Mouse (Mus musculus) layer of hippocampus, postnatal 36 days (tissue): ENCODE data around the gene Gm11236. TPM values are rescaled to one million over a fixed set of nuclear protein-coding genes. Genes with fewer than 3 reads are reported as not detected.
"Not testable (repeated sequence)": the region's sequence is repeated elsewhere in the genome, so short reads cannot be mapped to it uniquely, and the experiment has no call there.

ENCODE experiments used
- DNase-seq, 2 experiments: peaks; one replicate each; pipeline ENCODE4 v3.0.0; 2022
- total RNA-seq, 2 experiments: library from RNA; stranded (reverse); gene quantifications; 2 replicates each; pipeline ENCODE4 v1.2.3; 2021

Gene Gm11236
- total RNA-seq, result not detected

- DNase-seq, result not testable (repeated sequence)
Observed at GRCm38 (mm10) chr4:73637821-73638220, at the start of gene Gm11236. Gene Gm11236, plus strand, starts transcription at chr4:73638121.

DNA sequence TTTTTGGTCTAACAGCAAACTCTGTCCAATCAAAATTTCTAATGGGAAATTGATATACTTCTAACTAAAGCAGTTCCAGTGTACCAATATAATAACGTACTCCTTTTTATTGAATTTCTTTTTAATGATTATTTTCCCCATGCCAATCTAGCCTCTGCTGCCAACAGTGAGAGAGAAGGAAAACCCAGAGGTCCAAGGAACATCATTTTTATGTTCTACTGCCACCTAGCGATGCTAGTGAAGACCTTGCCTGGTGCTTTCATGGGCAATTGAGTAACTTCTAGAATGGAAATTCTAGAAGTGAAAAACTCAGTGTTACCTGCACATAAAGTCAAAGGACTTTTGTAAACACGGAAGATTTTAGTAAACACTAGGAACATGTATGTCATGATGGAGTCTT lies 38.7 kb upstream of the Gm11236 start:
- peak in 1 of 2 experiments; percentile 1 for DNase-seq

GRCm38 (mm10) chr4:73607581-73607980 lies 30.3 kb upstream of the Gm11236 start, which contains the start of gene Gm11238:
Gene Gm11238, plus strand, starts transcription at chr4:73607881.
- DNase-seq, result not testable (repeated sequence)

DNA sequence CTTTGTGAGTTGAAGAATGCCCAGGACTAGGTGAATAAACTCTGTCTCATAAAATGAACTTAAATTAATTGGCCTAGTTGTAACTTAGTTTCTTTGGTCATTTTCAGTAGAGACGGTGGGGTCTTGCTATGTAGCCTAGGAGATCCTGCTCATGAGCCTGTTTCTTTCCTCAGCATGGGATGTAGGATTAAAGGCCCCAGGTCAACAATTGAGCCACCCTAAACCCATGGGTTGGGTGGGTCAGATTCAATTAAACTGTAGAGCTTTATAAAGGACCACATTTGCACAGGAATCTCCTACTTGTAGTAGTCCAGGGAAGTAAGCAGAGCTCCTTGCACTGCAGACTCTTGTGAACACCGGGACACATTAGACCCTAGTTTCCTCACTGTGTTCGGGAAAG lies 15.2 kb upstream of the Gm11236 start, which contains the start of gene Gm11237:
Gene Gm11237, plus strand, starts transcription at position 301 of the 400 bp plus-strand sequence.
- DNase-seq, result not testable (repeated sequence)

DNA sequence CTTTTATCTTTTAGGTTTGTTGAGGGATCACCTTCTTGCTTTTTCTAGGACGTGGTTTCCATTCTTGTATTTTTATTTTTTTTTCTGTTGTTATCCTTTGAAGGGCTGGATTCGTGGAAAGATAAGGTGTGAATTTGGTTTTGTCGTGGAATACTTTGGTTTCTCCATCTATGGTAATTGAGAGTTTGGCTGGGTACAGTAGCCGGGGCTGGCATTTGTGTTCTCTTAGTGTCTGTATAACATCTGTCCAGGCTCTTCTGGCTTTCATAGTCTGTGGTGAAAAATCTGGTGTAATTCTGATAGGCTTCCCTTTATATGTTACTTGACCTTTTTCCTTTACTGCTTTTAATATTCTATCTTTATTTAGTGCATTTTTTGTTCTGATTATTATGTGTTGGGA lies 23.9 kb downstream of the Gm11236 start:
- not testable (repeated sequence) for DNase-seq

DNA sequence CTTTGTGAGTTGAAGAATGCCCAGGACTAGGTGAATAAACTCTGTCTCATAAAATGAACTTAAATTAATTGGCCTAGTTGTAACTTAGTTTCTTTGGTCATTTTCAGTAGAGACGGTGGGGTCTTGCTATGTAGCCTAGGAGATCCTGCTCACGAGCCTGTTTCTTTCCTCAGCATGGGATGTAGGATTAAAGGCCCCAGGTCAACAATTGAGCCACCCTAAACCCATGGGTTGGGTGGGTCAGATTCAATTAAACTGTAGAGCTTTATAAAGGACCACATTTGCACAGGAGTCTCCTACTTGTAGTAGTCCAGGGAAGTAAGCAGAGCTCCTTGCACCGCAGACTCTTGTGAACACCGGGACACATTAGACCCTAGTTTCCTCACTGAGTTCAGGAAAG lies 30.1 kb downstream of the Gm11236 start, which contains the start of gene Gm11239:
Gene Gm11239, plus strand, starts transcription at position 301 of the 400 bp plus-strand sequence.
- DNase-seq, result not testable (repeated sequence)

DNA sequence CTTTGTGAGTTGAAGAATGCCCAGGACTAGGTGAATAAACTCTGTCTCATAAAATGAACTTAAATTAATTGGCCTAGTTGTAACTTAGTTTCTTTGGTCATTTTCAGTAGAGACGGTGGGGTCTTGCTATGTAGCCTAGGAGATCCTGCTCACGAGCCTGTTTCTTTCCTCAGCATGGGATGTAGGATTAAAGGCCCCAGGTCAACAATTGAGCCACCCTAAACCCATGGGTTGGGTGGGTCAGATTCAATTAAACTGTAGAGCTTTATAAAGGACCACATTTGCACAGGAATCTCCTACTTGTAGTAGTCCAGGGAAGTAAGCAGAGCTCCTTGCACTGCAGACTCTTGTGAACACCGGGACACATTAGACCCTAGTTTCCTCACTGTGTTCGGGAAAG lies 45.3 kb downstream of the Gm11236 start, which contains the start of gene Gm428:
Gene Gm428, plus strand, starts transcription at position 301 of the 400 bp plus-strand sequence.
- DNase-seq, result not testable (repeated sequence)

Other genes starting within 250 kb of the Gm11236 start
- not detected for gene Gm11487, start 233.0 kb upstream of the Gm11236 start, total RNA-seq
- gene Gm11238, start 30.2 kb upstream of the Gm11236 start, total RNA-seq, result not detected
- not detected for gene Gm11237, start 15.1 kb upstream of the Gm11236 start, total RNA-seq
- gene Gm11239, start 30.2 kb downstream of the Gm11236 start, total RNA-seq, result not detected
- not detected for gene Gm428, start 45.4 kb downstream of the Gm11236 start, total RNA-seq
- under 1 TPM in 1 of 2 experiments, not detected in 1; 0.08 TPM for gene Rasef, start 152.9 kb downstream of the Gm11236 start, total RNA-seq
- not detected for gene Gm11758, start 238.1 kb downstream of the Gm11236 start, total RNA-seq